Mouse (Mus musculus): ENCODE measurements around the gene Bcl9. TPM values are rescaled to one million over a fixed set of nuclear protein-coding genes. Genes with fewer than 3 reads are reported as not detected.

Bcl9 gene
- polyA plus RNA-seq, 1 experiment from 2014 or later = 21.2 TPM

DNA sequence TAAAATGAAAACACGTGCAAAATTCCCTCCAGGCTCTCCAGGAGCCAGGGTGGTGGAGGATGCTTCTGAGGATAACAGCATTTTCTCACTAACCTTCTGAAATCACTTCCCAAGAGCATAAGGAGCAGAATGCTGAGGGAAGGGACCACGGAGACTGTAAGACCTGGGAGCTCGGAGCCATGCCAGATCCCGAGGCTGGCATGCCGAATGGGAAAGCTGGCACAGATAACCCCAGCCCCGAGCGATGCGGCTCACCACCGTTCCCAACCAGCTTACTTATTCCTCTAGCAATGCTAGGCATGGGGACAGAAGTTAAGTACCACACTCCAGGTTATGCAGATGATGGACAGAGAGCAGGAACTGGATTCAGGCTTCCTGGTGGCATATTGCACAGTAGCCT, 13.7 kb downstream of the Bcl9 start:
- Histone ChIP-seq H3K27me3 (replicated peaks; ENCODE audit: control insufficient read depth, insufficient read depth, low read length) (no peaks in the 10 kb centered on the region), H3K4me1 (replicated peaks; ENCODE audit: control insufficient read depth, insufficient read depth, low read length) (0 out of 2 replicates have a peak, but pooled peaks cover under 1% of the 10 kb centered on the region), H3K4me2 (replicated peaks; ENCODE audit: low read depth) (no peak overlapping the region), H3K36me3 (ENCODE audit: control insufficient read depth, insufficient read depth) (peaks cover 8% of the 10 kb centered on the region; the same call in 1 of the 2 replicates), H3K9ac (ENCODE audit: low read depth, low read length) (no peak overlapping the region), H3K27ac (ENCODE audit: low read depth, low read length) (no peak overlapping the region), H3K9me3 (ENCODE audit: control insufficient read depth) (no peaks in the 10 kb centered on the region), H3K4me3 (ENCODE audit: low read depth, low read length) (no peak overlapping the region)
- 94% methylated on average over 9 of the region's 9 CpGs for WGBS
- no peak for ATAC-seq
- no peak for TF ChIP-seq CTCF (IDR thresholded peaks at IDR 0.05; ENCODE audit: low read depth)

GRCm38 (mm10) chr3:97281426-97281825, 16.3 kb downstream of the Bcl9 start:
- no peak for TF ChIP-seq CTCF (IDR thresholded peaks at IDR 0.05; ENCODE audit: low read depth)
- 87% methylated on average over 7 of the region's 7 CpGs for WGBS
- no peaks in the 10 kb centered on the region for H3K9me3 ChIP-seq (ENCODE audit: control insufficient read depth)

DNA sequence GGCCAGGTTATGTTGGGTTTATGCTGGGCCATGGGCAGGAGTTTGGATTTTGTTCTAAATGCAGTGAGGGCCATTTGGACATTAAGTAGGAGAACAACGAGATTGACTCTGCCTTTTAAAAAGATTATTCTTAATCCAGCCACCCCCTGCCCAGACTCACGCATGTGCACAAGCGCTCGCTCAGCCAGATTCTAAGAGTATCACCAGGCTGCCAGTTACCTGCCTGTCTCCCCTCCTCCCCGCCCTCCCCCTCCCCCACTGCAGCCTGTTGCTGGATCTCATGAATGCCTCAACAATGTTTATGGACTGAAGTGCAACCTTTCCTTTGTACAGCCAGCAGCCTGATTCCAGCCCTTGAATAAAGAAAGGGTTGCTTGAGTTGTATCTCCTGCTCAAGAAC, 22.0 kb downstream of the Bcl9 start:
- Histone ChIP-seq H3K27ac (ENCODE audit: low read depth, low read length) (no peak overlapping the region), H3K36me3 (ENCODE audit: control insufficient read depth, insufficient read depth) (0 out of 2 replicates have a peak, but pooled peaks cover 8% of the 10 kb centered on the region), H3K4me3 (ENCODE audit: low read depth, low read length) (no peak overlapping the region), H3K9me3 (ENCODE audit: control insufficient read depth) (no peaks in the 10 kb centered on the region), H3K9ac (ENCODE audit: low read depth, low read length) (no peak overlapping the region), H3K4me1 (replicated peaks; ENCODE audit: control insufficient read depth, insufficient read depth, low read length) (peaks cover 7% of the 10 kb centered on the region; the same call in 1 of the 2 replicates), H3K27me3 (replicated peaks; ENCODE audit: control insufficient read depth, insufficient read depth, low read length) (no peaks in the 10 kb centered on the region), H3K4me2 (replicated peaks; ENCODE audit: low read depth) (0 out of 2 replicates have a peak overlapping the region, but pooled peaks have one; percentile 49)
- no peak for ATAC-seq
- 79% methylated on average over 5 of the region's 5 CpGs for WGBS
- no peak for TF ChIP-seq CTCF (IDR thresholded peaks at IDR 0.05; ENCODE audit: low read depth)

More at GRCm38 (mm10) chr3:97281426-97281825, 16.3 kb downstream of the Bcl9 start:
- no peak overlapping the region for H3K9ac ChIP-seq (ENCODE audit: low read depth, low read length)
- no peaks in the 10 kb centered on the region for H3K4me1 ChIP-seq (replicated peaks; ENCODE audit: control insufficient read depth, insufficient read depth, low read length)
- H3K4me2 ChIP-seq (replicated peaks; ENCODE audit: low read depth) = no peak overlapping the region
- H3K36me3 ChIP-seq (ENCODE audit: control insufficient read depth, insufficient read depth) = peaks cover 8% of the 10 kb centered on the region; the same call in 1 of the 2 replicates
- H3K4me3 ChIP-seq (ENCODE audit: low read depth, low read length) = no peak overlapping the region
- H3K27ac ChIP-seq (ENCODE audit: low read depth, low read length) = no peak overlapping the region
- no peaks in the 10 kb centered on the region for H3K27me3 ChIP-seq (replicated peaks; ENCODE audit: control insufficient read depth, insufficient read depth, low read length)
- no peak for ATAC-seq

DNA sequence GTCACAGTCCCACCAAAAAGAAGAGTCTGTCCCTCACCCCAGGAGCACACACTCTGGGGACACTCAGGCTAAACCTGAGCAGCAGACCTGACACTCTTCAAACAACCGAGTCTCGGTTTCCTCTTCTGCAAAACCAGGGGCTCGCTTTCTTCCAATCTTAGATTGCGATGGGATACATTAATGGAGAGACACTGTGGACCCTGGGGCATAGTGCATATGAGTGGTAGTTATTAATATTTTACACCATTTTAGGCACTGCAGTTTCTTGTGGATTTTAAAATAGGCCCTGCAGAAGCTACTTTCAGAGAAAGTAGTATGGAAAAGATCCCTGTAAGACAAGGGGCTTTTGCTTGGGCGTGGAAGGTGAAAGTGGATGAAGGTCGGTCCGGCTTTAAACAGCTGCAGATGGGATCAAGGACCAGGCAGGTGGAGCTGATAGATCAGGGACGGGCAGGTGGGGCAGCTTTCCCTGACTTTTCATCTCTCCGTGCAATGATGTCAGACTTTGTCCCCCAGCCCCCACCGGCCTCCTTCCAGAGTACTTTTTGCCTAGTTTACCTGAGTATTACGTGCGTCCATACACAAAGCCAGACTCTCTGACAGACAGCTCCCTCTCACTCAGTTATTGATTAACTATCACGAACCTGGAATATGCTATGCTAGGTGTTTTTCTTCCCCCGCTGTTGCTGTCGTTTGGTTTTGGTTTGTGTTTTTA, 23.0 kb downstream of the Bcl9 start:
- no peak for TF ChIP-seq CTCF (IDR thresholded peaks at IDR 0.05; ENCODE audit: low read depth)
- WGBS = 47% methylated on average over 15 of the region's 15 CpGs
- Histone ChIP-seq H3K4me2 (replicated peaks; ENCODE audit: low read depth) (peak overlapping the region; percentile 49), H3K27ac (ENCODE audit: low read depth, low read length) (0 out of 2 replicates have a peak overlapping the region, but pooled peaks have one; percentile 21), H3K4me1 (replicated peaks; ENCODE audit: control insufficient read depth, insufficient read depth, low read length) (peaks cover 7% of the 10 kb centered on the region; the same call in 1 of the 2 replicates), H3K36me3 (ENCODE audit: control insufficient read depth, insufficient read depth) (0 out of 2 replicates have a peak, but pooled peaks cover 8% of the 10 kb centered on the region), H3K9me3 (ENCODE audit: control insufficient read depth) (no peaks in the 10 kb centered on the region), H3K9ac (ENCODE audit: low read depth, low read length) (no peak overlapping the region), H3K4me3 (ENCODE audit: low read depth, low read length) (peak overlapping the region; percentile 21), H3K27me3 (replicated peaks; ENCODE audit: control insufficient read depth, insufficient read depth, low read length) (no peaks in the 10 kb centered on the region)
- peak; percentile 94 for ATAC-seq

- peaks cover 7% of the 10 kb centered on the region; the same call in 1 of the 2 replicates for H3K4me1 ChIP-seq (replicated peaks; ENCODE audit: control insufficient read depth, insufficient read depth, low read length)
- H3K27me3 ChIP-seq (replicated peaks; ENCODE audit: control insufficient read depth, insufficient read depth, low read length) = no peaks in the 10 kb centered on the region
- ATAC-seq = no peak
- no peak overlapping the region for H3K4me2 ChIP-seq (replicated peaks; ENCODE audit: low read depth)
- no peak for TF ChIP-seq CTCF (IDR thresholded peaks at IDR 0.05; ENCODE audit: low read depth)
- 0 out of 2 replicates have a peak, but pooled peaks cover 8% of the 10 kb centered on the region for H3K36me3 ChIP-seq (ENCODE audit: control insufficient read depth, insufficient read depth)
- WGBS = 88% methylated on average over 5 of the region's 5 CpGs
- H3K4me3 ChIP-seq (ENCODE audit: low read depth, low read length) = no peak overlapping the region
- H3K27ac ChIP-seq (ENCODE audit: low read depth, low read length) = no peak overlapping the region
- no peaks in the 10 kb centered on the region for H3K9me3 ChIP-seq (ENCODE audit: control insufficient read depth)
- H3K9ac ChIP-seq (ENCODE audit: low read depth, low read length) = no peak overlapping the region
Measured at GRCm38 (mm10) chr3:97273876-97274275, 23.8 kb downstream of the Bcl9 start.

GRCm38 (mm10) chr3:97265667-97266415, 31.9 kb downstream of the Bcl9 start:
- WGBS = 85% methylated on average over 15 of the region's 15 CpGs
- no peak for TF ChIP-seq CTCF (IDR thresholded peaks at IDR 0.05; ENCODE audit: low read depth)
- no peak for ATAC-seq

More at GRCm38 (mm10) chr3:97265667-97266415, 31.9 kb downstream of the Bcl9 start:
- Histone ChIP-seq H3K4me1 (replicated peaks; ENCODE audit: control insufficient read depth, insufficient read depth, low read length) (no peaks in the 10 kb centered on the region), H3K9me3 (ENCODE audit: control insufficient read depth) (0 out of 2 replicates have a peak, but pooled peaks cover 3% of the 10 kb centered on the region), H3K36me3 (ENCODE audit: control insufficient read depth, insufficient read depth) (no peaks in the 10 kb centered on the region), H3K9ac (ENCODE audit: low read depth, low read length) (no peak overlapping the region), H3K4me3 (ENCODE audit: low read depth, low read length) (no peak overlapping the region), H3K27ac (ENCODE audit: low read depth, low read length) (no peak overlapping the region), H3K4me2 (replicated peaks; ENCODE audit: low read depth) (no peak overlapping the region), H3K27me3 (replicated peaks; ENCODE audit: control insufficient read depth, insufficient read depth, low read length) (no peaks in the 10 kb centered on the region)

Data from intestine, postnatal 0 days (tissue).